Mouse (Mus musculus) adipocyte (in vitro differentiated cells): Measurements from ENCODE around the gene Mrpl46.
A peak's percentile ranks its signal among the peaks of the same experiment; 100 is the strongest.

Source experiments
- DNase-seq: peaks from one replicate; pipeline ENCODE4 v3.0.0-alpha.2; 2016; ENCODE audit warnings: low spot score

Mrpl46 gene

GRCm38 (mm10) chr7:78782639-78783581 lies at the start of gene Mrpl46, which contains the start of gene Mrps11:
Gene Mrpl46, minus strand, starts transcription at chr7:78783531.
Gene Mrps11, plus strand, starts transcription at chr7:78783119.
- DNase-seq, result peak; percentile 82

GRCm38 (mm10) chr7:78827749-78828362 lies 44.5 kb upstream of the Mrpl46 start:
- DNase-seq, result no peak

- DNase-seq, result no peak
These were observed 43.5 kb upstream of the Mrpl46 start for GRCm38 (mm10) chr7:78826682-78827385.

- DNase-seq, result no peak
These were observed 35.0 kb upstream of the Mrpl46 start for GRCm38 (mm10) chr7:78818336-78818735.

- no peak for DNase-seq
These were observed 31.4 kb upstream of the Mrpl46 start for GRCm38 (mm10) chr7:78814766-78815165.

GRCm38 (mm10) chr7:78813791-78814190 lies 30.5 kb upstream of the Mrpl46 start:
- peak; percentile 57 for DNase-seq

GRCm38 (mm10) chr7:78807192-78807591 lies 23.9 kb upstream of the Mrpl46 start:
- DNase-seq, result no peak

- DNase-seq, result no peak
These were observed 20.5 kb upstream of the Mrpl46 start for GRCm38 (mm10) chr7:78803841-78804240.

- no peak for DNase-seq
These were observed 16.6 kb upstream of the Mrpl46 start for GRCm38 (mm10) chr7:78799730-78800496.

GRCm38 (mm10) chr7:78797843-78798455 lies 14.6 kb upstream of the Mrpl46 start:
- peak; percentile 29 for DNase-seq

- DNase-seq, result no peak
These were observed 13.3 kb upstream of the Mrpl46 start for GRCm38 (mm10) chr7:78796624-78797023.

- peak; percentile 45 for DNase-seq
These were observed 11.3 kb upstream of the Mrpl46 start for GRCm38 (mm10) chr7:78794571-78795092.

- DNase-seq, result peak; percentile 28
These were observed 10.7 kb upstream of the Mrpl46 start for GRCm38 (mm10) chr7:78793895-78794570.

- DNase-seq, result peak; percentile 74
These were observed 8.3 kb upstream of the Mrpl46 start for GRCm38 (mm10) chr7:78791359-78792222.

- no peak for DNase-seq
These were observed 4.6 kb upstream of the Mrpl46 start for GRCm38 (mm10) chr7:78787793-78788380.

- no peak for DNase-seq
These were observed 2.6 kb upstream of the Mrpl46 start for GRCm38 (mm10) chr7:78785906-78786305.

GRCm38 (mm10) chr7:78778741-78779140 lies 4.6 kb downstream of the Mrpl46 start:
- no peak for DNase-seq

GRCm38 (mm10) chr7:78770936-78771335 lies 12.4 kb downstream of the Mrpl46 start:
- DNase-seq, result no peak

- no peak for DNase-seq
These were observed 14.2 kb downstream of the Mrpl46 start for GRCm38 (mm10) chr7:78769075-78769652.
